ENCODE assay signal across 16 mouse cellular contexts in the genomic region with DNA sequence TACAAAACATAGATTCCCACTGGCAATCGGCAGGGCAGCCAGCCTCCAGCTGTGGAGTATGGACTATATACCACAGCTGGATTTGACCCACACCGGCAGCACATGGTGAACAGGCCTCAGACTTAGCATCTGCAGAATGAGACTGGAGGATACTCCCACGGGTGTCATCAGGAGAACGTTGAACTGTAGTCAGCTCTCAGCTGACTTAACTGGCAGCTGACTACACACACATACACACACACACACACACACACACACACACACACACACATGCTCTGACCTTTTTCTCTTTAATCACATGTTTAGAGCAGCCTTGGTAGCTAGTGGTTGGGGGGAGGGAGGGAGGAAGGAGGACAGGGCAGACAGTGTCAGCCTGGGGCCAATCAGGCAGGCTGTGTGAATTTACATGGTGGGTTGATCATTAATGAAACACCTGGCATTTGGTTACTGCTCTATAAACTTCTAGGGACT. TPM values are rescaled to one million over a fixed set of nuclear protein-coding genes. Genes with fewer than 3 reads are reported as not detected.
DNase-seq lines count a peak whose midpoint lies in the region; ATAC-seq and TF ChIP-seq lines count a peak whose summit lies in the region.
"Had no signal": no experiment of that assay in that cellular context is flagged by ENCODE, and none has a peak within 500 bp of the region (broad histone marks: within the 10 kb centered on the region; RNA-seq: fewer than 3 reads in every experiment).

No protein-coding gene starts in this region.

- H3K27ac ChIP-seq in lung, postnatal 0 days (ENCODE audit: low read length) = no peak overlapping the region
- peak overlapping the region; percentile 19; the same call in 1 of the 2 replicates for H3K27ac ChIP-seq in kidney, embryonic 15.5 days
- peak overlapping the region; percentile 43; the same call in 1 of the 2 replicates for H3K27ac ChIP-seq in liver, embryonic 11.5 days (ENCODE audit: low read depth, low read length)
- no peak overlapping the region for H3K27ac ChIP-seq in stomach, postnatal 0 days (replicated peaks)
- H3K27ac ChIP-seq: embryonic facial prominence, embryonic 12.5 days; heart, embryonic 15.5 days had no signal

- H3K4me3 ChIP-seq in lung, postnatal 0 days (ENCODE audit: low read depth, low read length) = no peak overlapping the region
- no peak overlapping the region for H3K4me3 ChIP-seq in kidney, embryonic 15.5 days (replicated peaks)
- H3K4me3 ChIP-seq in liver, embryonic 11.5 days (ENCODE audit: low read depth, low read length) = no peak overlapping the region
- no peak overlapping the region for H3K4me3 ChIP-seq in stomach, postnatal 0 days (ENCODE audit: low read depth, low read length)
- H3K4me3 ChIP-seq: embryonic facial prominence, embryonic 12.5 days; heart, embryonic 15.5 days had no signal

- no peak for TF ChIP-seq EP300 in lung, postnatal 0 days (IDR thresholded peaks at IDR 0.05)
- no peak for TF ChIP-seq EP300 in stomach, postnatal 0 days (optimal IDR thresholded peaks at IDR 0.05)

- DNase-seq in lung, postnatal 0 days (ENCODE audit: low spot score) = peak; percentile 11
- no peak for DNase-seq in lung, postnatal 25 days (ENCODE audit: low spot score)
- DNase-seq in liver, embryonic 11.5 days (ENCODE audit: low spot score) = no peak
- peak; percentile 80 for DNase-seq in stomach, postnatal 0 days (ENCODE audit: low spot score)
- DNase-seq in spleen, postnatal 36 days (ENCODE audit: low spot score in 2 of 2) = no peak
- no peak for DNase-seq in gastrocnemius, postnatal 10 days
- no peak for DNase-seq in adrenal gland, postnatal 14 days
- DNase-seq: adrenal gland, postnatal 36 days; cerebellum, adult 2 months; right cerebral cortex, adult 18-20 months had no signal

- H3K27me3 ChIP-seq in lung, postnatal 0 days (replicated peaks; ENCODE audit: insufficient read depth, low read length) = no peaks in the 10 kb centered on the region
- H3K27me3 ChIP-seq in kidney, embryonic 15.5 days = no peaks in the 10 kb centered on the region
- no peaks in the 10 kb centered on the region for H3K27me3 ChIP-seq in liver, embryonic 11.5 days (replicated peaks; ENCODE audit: control insufficient read depth, insufficient read depth, low read length)
- H3K27me3 ChIP-seq in stomach, postnatal 0 days (ENCODE audit: control insufficient read depth, insufficient read depth, low read length) = no peaks in the 10 kb centered on the region
- H3K27me3 ChIP-seq: embryonic facial prominence, embryonic 12.5 days; Patski had no signal

- WGBS in lung, postnatal 0 days = 47% methylated on average over 4 of the region's 4 CpGs
- 6% methylated on average over 4 of the region's 4 CpGs for WGBS in kidney, embryonic 15.5 days
- 52% methylated on average over 4 of the region's 4 CpGs for WGBS in liver, embryonic 11.5 days
- whole genome bisulfite sequencing in stomach, postnatal 0 days = 27% methylated on average over 4 of the region's 4 CpGs

- H3K36me3 ChIP-seq in lung, postnatal 0 days (ENCODE audit: insufficient read depth, low read length) = no peaks in the 10 kb centered on the region
- no peaks in the 10 kb centered on the region for H3K36me3 ChIP-seq in kidney, embryonic 15.5 days
- H3K36me3 ChIP-seq in liver, embryonic 11.5 days (ENCODE audit: control insufficient read depth, insufficient read depth, low read length) = no peaks in the 10 kb centered on the region
- H3K36me3 ChIP-seq in stomach, postnatal 0 days (ENCODE audit: control insufficient read depth, insufficient read depth, low read length) = no peaks in the 10 kb centered on the region
- H3K36me3 ChIP-seq: embryonic facial prominence, embryonic 12.5 days; heart, embryonic 15.5 days had no signal

- no peak for ATAC-seq in lung, postnatal 0 days
- ATAC-seq in kidney, embryonic 15.5 days (replicated peaks; ENCODE audit: low FRiP score) = peak; percentile 81
- peak; percentile 41; the same call in 1 of the 2 replicates for ATAC-seq in liver, embryonic 11.5 days (replicated peaks; ENCODE audit: low FRiP score)
- ATAC-seq in stomach, postnatal 0 days (ENCODE audit: low FRiP score, low TSS enrichment) = peak; percentile 89
- ATAC-seq: hindbrain, embryonic 16.5 days; Patski had no signal

- H3K9ac ChIP-seq in lung, postnatal 0 days (replicated peaks; ENCODE audit: low read depth) = no peak overlapping the region
- no peak overlapping the region for H3K9ac ChIP-seq in kidney, embryonic 15.5 days
- no peak overlapping the region for H3K9ac ChIP-seq in liver, embryonic 11.5 days (ENCODE audit: low read depth, low read length)
- H3K9ac ChIP-seq in stomach, postnatal 0 days (ENCODE audit: low read length) = no peak overlapping the region
- H3K9ac ChIP-seq: embryonic facial prominence, embryonic 12.5 days; heart, embryonic 15.5 days had no signal

- H3K4me2 ChIP-seq in lung, postnatal 0 days (replicated peaks; ENCODE audit: low read depth, low read length) = no peak overlapping the region
- H3K4me2 ChIP-seq in kidney, embryonic 15.5 days = no peak overlapping the region
- H3K4me2 ChIP-seq in liver, embryonic 11.5 days = no peak overlapping the region
- H3K4me2 ChIP-seq in stomach, postnatal 0 days (replicated peaks; ENCODE audit: low read depth) = no peak overlapping the region
- H3K4me2 ChIP-seq: embryonic facial prominence, embryonic 12.5 days; heart, embryonic 15.5 days had no signal

- no peaks in the 10 kb centered on the region for H3K9me3 ChIP-seq in lung, postnatal 0 days (ENCODE audit: low read length)
- H3K9me3 ChIP-seq in kidney, embryonic 15.5 days (replicated peaks) = no peaks in the 10 kb centered on the region
- H3K9me3 ChIP-seq in liver, embryonic 11.5 days (ENCODE audit: control insufficient read depth, low read length) = no peaks in the 10 kb centered on the region
- no peaks in the 10 kb centered on the region for H3K9me3 ChIP-seq in stomach, postnatal 0 days (ENCODE audit: control insufficient read depth, low read length)
- H3K9me3 ChIP-seq: embryonic facial prominence, embryonic 12.5 days; heart, embryonic 15.5 days had no signal

- TF ChIP-seq CTCF in lung, postnatal 0 days (IDR thresholded peaks at IDR 0.05) = no peak
- no peak for TF ChIP-seq CTCF in stomach, postnatal 0 days (IDR thresholded peaks at IDR 0.05; ENCODE audit: low read depth)

- no peaks in the 10 kb centered on the region for H3K4me1 ChIP-seq in lung, postnatal 0 days (ENCODE audit: insufficient read depth, low read depth, low read length)
- peaks cover 18% of the 10 kb centered on the region for H3K4me1 ChIP-seq in kidney, embryonic 15.5 days
- 0 out of 2 replicates have a peak, but pooled peaks cover 2% of the 10 kb centered on the region for H3K4me1 ChIP-seq in liver, embryonic 11.5 days (replicated peaks; ENCODE audit: control insufficient read depth, insufficient read depth, low read length)
- H3K4me1 ChIP-seq in stomach, postnatal 0 days (replicated peaks; ENCODE audit: control insufficient read depth, insufficient read depth) = no peaks in the 10 kb centered on the region
- H3K4me1 ChIP-seq: heart, embryonic 15.5 days had no signal

RNA-seq across cellular contexts. Expression of a gene that starts 8.2 kb away (rescaled TPM):
- polyA plus RNA-seq in lung, postnatal 0 days (2015; fragmentation: Nextera tagmentation; extraction: Ambion mirVana) = 0.94 and 1.0 TPM in 2 replicates
- polyA plus RNA-seq in kidney, embryonic 15.5 days (2015; fragmentation: Nextera tagmentation; extraction: Ambion mirVana) = 0.69 and 1.1 TPM in 2 replicates
- polyA plus RNA-seq in liver, embryonic 11.5 days (2014; fragmentation: Nextera tagmentation; extraction: Ambion mirVana) = 143 and 151 TPM in 2 replicates
- polyA plus RNA-seq in stomach, postnatal 0 days (2015; fragmentation: Nextera tagmentation; extraction: Ambion mirVana) = 0.07 and 0.40 TPM in 2 replicates
- under 1 TPM in 1 of 2 experiments, not detected in 1; 0.79 TPM for total RNA-seq in gastrocnemius, postnatal 10 days (2021)
- total RNA-seq in adrenal gland, postnatal 14 days (2021) = 2.1 TPM in 1 of 2 replicates, not detected in the other
- total RNA-seq: adrenal gland, postnatal 36 days had no signal
- polyA plus RNA-seq: C2C12; hindbrain, embryonic 16.5 days; Patski had no signal

RNA-seq across cellular contexts. Expression of a gene that starts 11.1 kb away (rescaled TPM):
- polyA plus RNA-seq in lung, postnatal 0 days (2015; fragmentation: Nextera tagmentation; extraction: Ambion mirVana) = 7.3 and 8.7 TPM in 2 replicates
- polyA plus RNA-seq in kidney, embryonic 15.5 days (2015; fragmentation: Nextera tagmentation; extraction: Ambion mirVana) = 18.4 and 22.9 TPM in 2 replicates
- polyA plus RNA-seq in liver, embryonic 11.5 days (2014; fragmentation: Nextera tagmentation; extraction: Ambion mirVana) = 20.7 and 21.3 TPM in 2 replicates
- polyA plus RNA-seq in stomach, postnatal 0 days (2015; fragmentation: Nextera tagmentation; extraction: Ambion mirVana) = 4.9 and 5.1 TPM in 2 replicates
- 10 to 100 TPM; 15.6 to 19.2 TPM for total RNA-seq in gastrocnemius, postnatal 10 days (2021)
- total RNA-seq in adrenal gland, postnatal 14 days (2021) = 16.5 and 19.3 TPM in 2 replicates

RNA-seq across cellular contexts. Expression of a gene that starts 46.4 kb away (rescaled TPM):
- polyA plus RNA-seq in lung, postnatal 0 days (2015; fragmentation: Nextera tagmentation; extraction: Ambion mirVana) = 15.8 and 18.9 TPM in 2 replicates
- 44.3 and 48.8 TPM in 2 replicates for polyA plus RNA-seq in kidney, embryonic 15.5 days (2015; fragmentation: Nextera tagmentation; extraction: Ambion mirVana)
- polyA plus RNA-seq in liver, embryonic 11.5 days (2014; fragmentation: Nextera tagmentation; extraction: Ambion mirVana) = 30.8 and 32.9 TPM in 2 replicates
- 13.1 and 14.0 TPM in 2 replicates for polyA plus RNA-seq in stomach, postnatal 0 days (2015; fragmentation: Nextera tagmentation; extraction: Ambion mirVana)
- total RNA-seq in gastrocnemius, postnatal 10 days (2021) = 10 to 100 TPM in 1 of 2 experiments, 1 to 10 TPM in 1; 9.1 to 10.2 TPM
- total RNA-seq in adrenal gland, postnatal 14 days (2021) = 18.7 and 18.9 TPM in 2 replicates

Comparison
In these comparisons a context has a peak if more than half of its experiments do, and no peak if none do; other contexts are left out.
1. DNase-seq: peak in lung, postnatal 0 days (single experiment) and stomach, postnatal 0 days (single experiment); none in lung, postnatal 25 days (single experiment), liver, embryonic 11.5 days (single experiment), spleen, postnatal 36 days (0 of 2), gastrocnemius, postnatal 10 days (single experiment) and adrenal gland, postnatal 14 days (single experiment).
2. H3K27ac ChIP-seq: peak in kidney, embryonic 15.5 days (single experiment) and liver, embryonic 11.5 days (single experiment); none in lung, postnatal 0 days (single experiment) and stomach, postnatal 0 days (single experiment).
3. RNA of a gene that starts 8.2 kb away (polyA plus RNA-seq): 143 to 151 TPM in liver, embryonic 11.5 days; 0.69 to 1.1 TPM in kidney, embryonic 15.5 days, 0.94 to 1.0 TPM in lung, postnatal 0 days and 0.07 to 0.40 TPM in stomach, postnatal 0 days; every median in the first group is over 10 times any median in the second.